Mouse (Mus musculus): ENCODE results near the gene Slc25a30.

GRCm38 (mm10) chr14:75807800-75808199, 21.0 kb upstream of the Slc25a30 start:
- no peak for TF ChIP-seq CTCF (IDR thresholded peaks at IDR 0.05; ENCODE audit: low read depth)
- TF ChIP-seq EP300 (IDR thresholded peaks at IDR 0.05; ENCODE audit: low read depth), result no peak

All from liver, embryonic 14.5 days (tissue).